Mouse (Mus musculus): ENCODE data around the gene Il33. TPM values are rescaled to one million over a fixed set of nuclear protein-coding genes. Genes with fewer than 3 reads are reported as not detected.

The Il33 gene
- polyA plus RNA-seq, 1 experiment from 2014 or later, result 48.3 TPM

DNA sequence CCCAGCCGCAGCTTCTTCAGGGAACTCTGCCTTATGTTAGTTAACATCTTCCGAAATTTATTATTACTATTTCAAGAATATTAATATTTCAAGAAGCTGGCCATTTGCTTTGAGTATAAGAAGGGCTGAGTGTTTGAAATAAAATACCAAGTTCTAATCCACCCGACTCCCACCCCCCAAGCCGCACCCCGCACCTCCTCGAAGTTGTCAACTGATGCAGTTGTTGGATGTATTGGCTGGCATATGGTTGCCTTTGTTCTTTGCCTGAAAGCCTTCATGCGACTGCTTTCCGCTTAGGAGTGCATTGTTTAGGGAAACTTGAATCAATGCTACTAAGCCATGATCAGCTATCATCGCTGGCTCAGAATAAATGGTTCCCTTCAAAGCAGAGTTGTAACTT, 22.1 kb downstream of the Il33 start:
- 87% methylated on average over 9 of the region's 9 CpGs for WGBS
- H3K4me3 ChIP-seq (ENCODE audit: low read length), result no peak overlapping the region
- no peak for ATAC-seq (ENCODE audit: low FRiP score, low TSS enrichment)
- no peak overlapping the region for H3K9ac ChIP-seq (replicated peaks; ENCODE audit: low read length)
- 0 out of 2 replicates have a peak, but pooled peaks cover 2% of the 10 kb centered on the region for H3K36me3 ChIP-seq (ENCODE audit: insufficient read depth, low read length)
- no peaks in the 10 kb centered on the region for H3K9me3 ChIP-seq (ENCODE audit: low read length)
- H3K4me2 ChIP-seq (replicated peaks; ENCODE audit: low read depth, low read length), result no peak overlapping the region
- H3K27me3 ChIP-seq (ENCODE audit: insufficient read depth, low read length), result no peaks in the 10 kb centered on the region
- 0 out of 2 replicates have a peak overlapping the region, but pooled peaks have one; percentile 20 for H3K27ac ChIP-seq (ENCODE audit: low read length)
- H3K4me1 ChIP-seq (ENCODE audit: insufficient read depth, low read length), result peaks cover 27% of the 10 kb centered on the region

GRCm38 (mm10) chr19:29947891-29948801, 23.2 kb downstream of the Il33 start:
- Histone ChIP-seq H3K9me3 (ENCODE audit: low read length) (no peaks in the 10 kb centered on the region), H3K27me3 (ENCODE audit: insufficient read depth, low read length) (no peaks in the 10 kb centered on the region), H3K4me1 (ENCODE audit: insufficient read depth, low read length) (peaks cover 27% of the 10 kb centered on the region), H3K9ac (replicated peaks; ENCODE audit: low read length) (peak overlapping the region; percentile 61), H3K4me3 (ENCODE audit: low read length) (peak overlapping the region; percentile 53), H3K4me2 (replicated peaks; ENCODE audit: low read depth, low read length) (peak overlapping the region; percentile 70), H3K36me3 (ENCODE audit: insufficient read depth, low read length) (0 out of 2 replicates have a peak, but pooled peaks cover 2% of the 10 kb centered on the region), H3K27ac (ENCODE audit: low read length) (peak overlapping the region; percentile 58)
- 18% methylated on average over 25 of the region's 25 CpGs for WGBS
- ATAC-seq (ENCODE audit: low FRiP score, low TSS enrichment), result peak; percentile 97

GRCm38 (mm10) chr19:29952538-29952937, 27.6 kb downstream of the Il33 start:
- peaks cover 12% of the 10 kb centered on the region for H3K4me1 ChIP-seq (ENCODE audit: insufficient read depth, low read length)
- WGBS, result 89% methylated on average over 5 of the region's 5 CpGs
- H3K9me3 ChIP-seq (ENCODE audit: low read length), result no peaks in the 10 kb centered on the region
- no peak overlapping the region for H3K9ac ChIP-seq (replicated peaks; ENCODE audit: low read length)
- H3K4me3 ChIP-seq (ENCODE audit: low read length), result no peak overlapping the region
- H3K27me3 ChIP-seq (ENCODE audit: insufficient read depth, low read length), result no peaks in the 10 kb centered on the region
- no peak overlapping the region for H3K4me2 ChIP-seq (replicated peaks; ENCODE audit: low read depth, low read length)
- H3K27ac ChIP-seq (ENCODE audit: low read length), result no peak overlapping the region
- no peak for ATAC-seq (ENCODE audit: low FRiP score, low TSS enrichment)
- H3K36me3 ChIP-seq (ENCODE audit: insufficient read depth, low read length), result 0 out of 2 replicates have a peak, but pooled peaks cover 7% of the 10 kb centered on the region

- Histone ChIP-seq H3K9ac (replicated peaks; ENCODE audit: low read length) (no peak overlapping the region), H3K36me3 (ENCODE audit: insufficient read depth, low read length) (0 out of 2 replicates have a peak, but pooled peaks cover 10% of the 10 kb centered on the region), H3K27me3 (ENCODE audit: insufficient read depth, low read length) (no peaks in the 10 kb centered on the region), H3K4me2 (replicated peaks; ENCODE audit: low read depth, low read length) (no peak overlapping the region), H3K4me3 (ENCODE audit: low read length) (no peak overlapping the region), H3K27ac (ENCODE audit: low read length) (no peak overlapping the region), H3K9me3 (ENCODE audit: low read length) (no peaks in the 10 kb centered on the region), H3K4me1 (ENCODE audit: insufficient read depth, low read length) (peaks cover 2% of the 10 kb centered on the region)
- ATAC-seq (ENCODE audit: low FRiP score, low TSS enrichment), result no peak
- 97% methylated on average over 3 of the region's 3 CpGs for WGBS
Observed at GRCm38 (mm10) chr19:29953833-29954232, 28.9 kb downstream of the Il33 start.

DNA sequence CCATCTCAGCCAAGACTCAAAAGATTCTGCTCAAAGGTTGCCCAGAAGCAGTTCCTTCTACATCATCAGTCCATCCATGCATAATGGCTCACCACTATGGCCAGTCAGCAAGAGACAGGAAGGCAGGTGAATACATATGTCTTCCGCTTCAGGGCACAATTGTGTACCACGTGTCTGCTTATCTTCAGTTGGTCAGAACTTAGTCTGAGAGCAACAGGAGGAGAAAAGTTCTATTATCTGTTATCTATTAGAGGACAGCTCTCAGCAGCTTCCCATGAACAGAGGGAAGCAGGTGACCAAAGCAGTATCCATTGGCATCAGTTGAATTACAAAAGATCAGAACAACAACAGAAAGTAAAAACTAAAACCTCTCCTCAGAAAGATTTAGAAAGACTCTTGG, 30.5 kb downstream of the Il33 start:
- Histone ChIP-seq H3K9ac (replicated peaks; ENCODE audit: low read length) (no peak overlapping the region), H3K4me1 (ENCODE audit: insufficient read depth, low read length) (no peaks in the 10 kb centered on the region), H3K27ac (ENCODE audit: low read length) (no peak overlapping the region), H3K4me2 (replicated peaks; ENCODE audit: low read depth, low read length) (no peak overlapping the region), H3K36me3 (ENCODE audit: insufficient read depth, low read length) (0 out of 2 replicates have a peak, but pooled peaks cover 8% of the 10 kb centered on the region), H3K4me3 (ENCODE audit: low read length) (no peak overlapping the region), H3K9me3 (ENCODE audit: low read length) (no peaks in the 10 kb centered on the region), H3K27me3 (ENCODE audit: insufficient read depth, low read length) (no peaks in the 10 kb centered on the region)
- no peak for ATAC-seq (ENCODE audit: low FRiP score, low TSS enrichment)
- WGBS, result 93% methylated on average over 2 of the region's 2 CpGs

DNA sequence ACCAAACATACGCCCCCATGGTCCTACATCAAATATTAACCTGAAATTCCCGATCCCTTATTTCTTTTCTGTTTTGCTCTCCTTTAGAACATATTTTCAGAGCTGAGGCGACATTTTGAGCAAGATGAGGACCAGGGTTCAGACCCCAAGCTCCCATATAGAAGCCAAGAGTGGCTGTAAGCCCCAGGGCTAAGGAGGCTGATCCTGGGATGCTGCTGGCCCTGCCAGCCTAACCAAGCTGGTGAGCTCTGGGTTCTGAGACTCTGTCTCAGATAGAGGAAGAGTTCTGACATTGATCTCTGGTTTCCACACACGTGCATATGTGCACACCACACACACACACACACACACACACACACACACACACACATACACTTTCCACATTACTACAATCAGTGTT, 36.0 kb downstream of the Il33 start:
- Histone ChIP-seq H3K4me3 (ENCODE audit: low read length) (no peak overlapping the region), H3K9me3 (ENCODE audit: low read length) (0 out of 2 replicates have a peak, but pooled peaks cover 2% of the 10 kb centered on the region), H3K4me1 (ENCODE audit: insufficient read depth, low read length) (no peaks in the 10 kb centered on the region), H3K36me3 (ENCODE audit: insufficient read depth, low read length) (0 out of 2 replicates have a peak, but pooled peaks cover 8% of the 10 kb centered on the region), H3K4me2 (replicated peaks; ENCODE audit: low read depth, low read length) (no peak overlapping the region), H3K27ac (ENCODE audit: low read length) (no peak overlapping the region), H3K27me3 (ENCODE audit: insufficient read depth, low read length) (no peaks in the 10 kb centered on the region), H3K9ac (replicated peaks; ENCODE audit: low read length) (no peak overlapping the region)
- no peak for ATAC-seq (ENCODE audit: low FRiP score, low TSS enrichment)
- 87% methylated on average over 4 of the region's 4 CpGs for WGBS

GRCm38 (mm10) chr19:29961842-29962241, 36.9 kb downstream of the Il33 start:
- Histone ChIP-seq H3K27me3 (ENCODE audit: insufficient read depth, low read length) (no peaks in the 10 kb centered on the region), H3K9me3 (ENCODE audit: low read length) (peaks cover 9% of the 10 kb centered on the region; the same call in 1 of the 2 replicates), H3K4me2 (replicated peaks; ENCODE audit: low read depth, low read length) (no peak overlapping the region), H3K27ac (ENCODE audit: low read length) (no peak overlapping the region), H3K9ac (replicated peaks; ENCODE audit: low read length) (no peak overlapping the region), H3K36me3 (ENCODE audit: insufficient read depth, low read length) (0 out of 2 replicates have a peak, but pooled peaks cover 8% of the 10 kb centered on the region), H3K4me1 (ENCODE audit: insufficient read depth, low read length) (no peaks in the 10 kb centered on the region), H3K4me3 (ENCODE audit: low read length) (no peak overlapping the region)
- no peak for ATAC-seq (ENCODE audit: low FRiP score, low TSS enrichment)
- WGBS, result 79% methylated on average over 6 of the region's 6 CpGs

- Histone ChIP-seq H3K27ac (ENCODE audit: low read length) (no peak overlapping the region), H3K4me1 (ENCODE audit: insufficient read depth, low read length) (no peaks in the 10 kb centered on the region), H3K27me3 (ENCODE audit: insufficient read depth, low read length) (no peaks in the 10 kb centered on the region), H3K4me2 (replicated peaks; ENCODE audit: low read depth, low read length) (no peak overlapping the region), H3K9ac (replicated peaks; ENCODE audit: low read length) (no peak overlapping the region), H3K36me3 (ENCODE audit: insufficient read depth, low read length) (no peaks in the 10 kb centered on the region), H3K9me3 (ENCODE audit: low read length) (peaks cover 9% of the 10 kb centered on the region; the same call in 1 of the 2 replicates), H3K4me3 (ENCODE audit: low read length) (no peak overlapping the region)
- ATAC-seq (ENCODE audit: low FRiP score, low TSS enrichment), result no peak
- 75% methylated on average over 2 of the region's 2 CpGs for WGBS
Observed at GRCm38 (mm10) chr19:29963598-29964092, 38.7 kb downstream of the Il33 start.

GRCm38 (mm10) chr19:29967960-29968359, 43.0 kb downstream of the Il33 start:
- Histone ChIP-seq H3K4me3 (ENCODE audit: low read length) (no peak overlapping the region), H3K36me3 (ENCODE audit: insufficient read depth, low read length) (no peaks in the 10 kb centered on the region), H3K9me3 (ENCODE audit: low read length) (peaks cover 9% of the 10 kb centered on the region; the same call in 1 of the 2 replicates), H3K4me2 (replicated peaks; ENCODE audit: low read depth, low read length) (no peak overlapping the region), H3K27me3 (ENCODE audit: insufficient read depth, low read length) (no peaks in the 10 kb centered on the region), H3K9ac (replicated peaks; ENCODE audit: low read length) (no peak overlapping the region), H3K27ac (ENCODE audit: low read length) (no peak overlapping the region), H3K4me1 (ENCODE audit: insufficient read depth, low read length) (no peaks in the 10 kb centered on the region)
- no peak for ATAC-seq (ENCODE audit: low FRiP score, low TSS enrichment)
- 65% methylated on average over 3 of the region's 3 CpGs for WGBS

GRCm38 (mm10) chr19:29973396-29973795, 48.5 kb downstream of the Il33 start:
- Histone ChIP-seq H3K4me2 (replicated peaks; ENCODE audit: low read depth, low read length) (no peak overlapping the region), H3K4me1 (ENCODE audit: insufficient read depth, low read length) (no peaks in the 10 kb centered on the region), H3K9me3 (ENCODE audit: low read length) (0 out of 2 replicates have a peak, but pooled peaks cover 2% of the 10 kb centered on the region), H3K9ac (replicated peaks; ENCODE audit: low read length) (no peak overlapping the region), H3K4me3 (ENCODE audit: low read length) (no peak overlapping the region), H3K27me3 (ENCODE audit: insufficient read depth, low read length) (no peaks in the 10 kb centered on the region), H3K36me3 (ENCODE audit: insufficient read depth, low read length) (no peaks in the 10 kb centered on the region), H3K27ac (ENCODE audit: low read length) (no peak overlapping the region)
- no peak for ATAC-seq (ENCODE audit: low FRiP score, low TSS enrichment)
- 73% methylated on average over 5 of the region's 5 CpGs for WGBS

Data from kidney, embryonic 16.5 days (tissue).